Mouse (Mus musculus) adrenal gland, adult (tissue): ENCODE results near the gene Raph1.

ENCODE experiments used
- DNase-seq, 2 experiments: peaks; one replicate each; pipeline ENCODE4 v3.0.0; 2022 to 2023; ENCODE audit warnings: low spot score in 1 of 2; ENCODE audit not compliant: inconsistent age in 2 of 2

Raph1 gene

DNA sequence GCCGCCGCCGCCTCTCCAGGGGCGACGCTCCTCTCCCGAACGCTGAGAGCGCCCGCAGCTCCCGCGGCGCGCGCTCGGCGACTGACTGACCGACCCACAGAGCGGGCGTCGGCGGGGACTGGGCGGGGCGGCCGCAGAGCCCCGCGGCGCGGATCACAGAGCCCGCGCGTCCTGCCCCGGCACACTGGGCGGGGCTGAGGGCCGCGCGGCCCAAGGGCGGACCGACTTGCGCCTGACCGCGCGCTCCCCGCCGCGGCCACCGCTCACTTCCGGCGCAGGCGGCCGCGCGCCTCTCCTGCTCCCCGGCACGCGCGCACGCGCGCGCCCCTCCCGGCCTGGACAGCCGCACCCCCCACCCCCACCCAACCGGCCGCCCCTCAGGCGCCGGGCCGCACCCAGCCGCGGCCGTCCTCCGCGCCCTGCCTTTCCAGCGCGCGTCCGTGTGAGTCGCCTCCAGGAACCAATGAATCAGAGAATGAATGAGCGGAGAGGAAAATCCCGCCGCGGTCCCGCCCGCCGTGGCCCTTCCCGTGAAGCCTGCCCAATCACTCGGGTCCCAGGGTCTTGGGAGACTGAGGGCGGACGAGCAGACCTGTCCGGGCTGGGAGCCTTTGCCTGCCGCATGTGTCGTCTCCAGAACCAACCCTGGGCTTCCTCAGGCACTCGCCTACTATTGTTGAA, at the start of gene Raph1:
TSS of gene Raph1 (minus strand) at position 474 of the 681 bp plus-strand sequence.
- DNase-seq, result peak; percentile 95

DNA sequence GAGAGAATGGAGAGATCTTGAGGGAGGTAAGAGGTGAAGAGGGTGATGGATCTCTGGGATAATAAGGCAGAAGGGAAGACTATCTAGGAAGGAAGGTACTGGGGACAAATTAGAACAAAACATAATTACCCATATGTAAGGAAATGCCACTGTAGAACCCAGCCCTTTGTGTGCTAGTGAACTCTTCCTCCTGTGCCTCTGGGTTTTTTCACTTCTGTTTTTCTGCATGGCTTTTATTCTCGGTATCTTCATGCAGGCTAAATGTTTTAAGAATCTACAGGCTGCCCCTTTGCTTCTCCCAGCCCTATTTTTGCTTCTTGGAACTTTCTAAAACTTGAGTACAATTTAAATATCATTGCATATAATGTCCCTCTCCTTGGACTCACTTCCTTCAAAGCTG, 48.8 kb upstream of the Raph1 start:
- DNase-seq, result no peak

DNA sequence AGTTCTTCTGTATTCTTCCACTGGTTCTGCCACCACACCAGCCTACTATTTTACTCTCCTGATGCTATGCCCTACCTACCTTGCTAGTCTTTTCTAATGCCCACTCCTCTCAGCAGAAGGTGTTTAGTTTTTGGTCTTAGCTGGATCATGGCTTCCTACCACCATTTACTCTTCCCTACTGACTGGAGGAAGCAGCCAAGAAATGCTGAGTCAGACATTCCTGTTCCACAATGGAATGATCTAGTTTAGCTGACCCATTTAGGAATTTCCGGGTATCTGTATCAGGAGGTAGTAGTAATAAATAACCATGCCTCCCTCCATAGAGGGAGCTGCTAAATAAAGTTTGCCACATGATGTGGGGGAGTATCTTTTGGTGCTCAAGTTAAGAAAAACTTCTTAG, 48.0 kb upstream of the Raph1 start:
- DNase-seq, result no peak

DNA sequence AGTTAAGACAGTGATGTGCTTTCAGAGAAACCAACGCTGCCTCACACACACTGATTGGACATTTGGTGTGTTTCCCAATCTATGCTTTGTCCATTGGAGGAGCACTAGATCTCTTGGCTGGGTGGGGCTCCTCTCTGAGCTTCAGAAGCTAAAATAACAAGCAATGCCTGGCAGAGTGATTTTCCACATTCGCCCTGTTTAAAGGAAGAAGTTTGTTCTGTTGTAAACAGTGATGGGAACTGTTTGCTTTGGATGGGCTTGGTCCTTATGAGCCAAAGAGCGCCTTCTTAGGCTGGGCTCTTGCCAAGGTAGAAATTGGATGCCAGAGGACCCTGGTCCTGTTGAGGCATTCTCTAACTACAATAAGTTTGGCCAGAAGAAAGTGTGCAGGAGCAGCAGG, 45.1 kb upstream of the Raph1 start:
- DNase-seq, result no peak

DNA sequence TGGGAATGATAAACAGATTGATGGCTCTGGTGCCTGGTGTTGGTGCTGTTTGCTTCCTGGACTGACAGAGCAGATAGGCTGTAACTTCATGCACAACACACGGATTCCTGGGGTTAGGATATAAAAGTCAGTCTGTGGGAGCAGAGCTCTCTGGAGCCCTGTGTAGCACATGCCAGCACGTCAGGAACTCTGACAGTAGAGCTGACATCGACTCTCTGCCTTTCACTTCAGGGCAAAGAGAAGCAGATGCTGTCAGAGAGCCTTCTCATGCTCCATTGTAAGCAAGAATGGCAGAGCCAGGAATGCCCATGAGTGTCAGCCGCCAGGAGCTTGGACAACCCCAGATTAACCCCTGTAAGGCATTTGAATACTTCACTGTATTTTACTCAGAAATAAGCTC, 43.7 kb upstream of the Raph1 start:
- no peak for DNase-seq

DNA sequence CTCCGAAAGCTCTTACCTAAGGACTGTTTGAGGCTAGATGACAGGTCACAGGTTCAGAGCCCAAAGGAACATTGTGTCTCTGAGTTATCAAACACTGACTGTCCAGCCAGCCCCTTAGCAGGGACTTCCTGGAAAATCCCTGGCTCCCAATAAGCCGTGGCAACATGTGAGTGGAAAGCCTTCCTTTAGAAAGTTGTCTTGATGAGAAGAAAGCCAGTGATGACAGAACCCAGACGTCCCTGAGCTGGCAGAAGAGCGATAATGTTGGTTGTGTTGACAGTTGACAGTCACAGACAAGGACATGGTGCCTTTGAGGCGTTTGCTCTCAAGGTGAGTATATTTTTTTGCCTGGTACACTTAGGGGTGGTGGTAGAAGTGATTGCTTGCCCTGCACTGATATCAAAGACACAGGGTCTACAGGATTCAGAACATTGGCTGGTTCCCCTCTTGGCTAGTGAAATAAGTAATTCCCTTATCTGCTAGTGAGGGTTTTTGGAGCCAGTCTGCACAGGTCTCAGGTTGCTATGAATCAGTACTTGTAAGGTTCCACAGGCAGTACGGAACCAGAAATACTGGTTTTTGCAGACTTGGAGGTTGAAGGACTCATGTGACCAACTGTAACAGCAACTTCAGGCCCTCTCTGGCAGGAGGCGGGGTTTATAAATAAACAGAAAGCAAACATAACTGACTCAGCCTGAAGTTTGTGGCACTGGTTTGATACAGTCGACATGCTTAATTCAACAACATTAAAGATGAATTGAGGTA, 42.3 kb upstream of the Raph1 start:
- peak; percentile 24 to 74 for DNase-seq

DNA sequence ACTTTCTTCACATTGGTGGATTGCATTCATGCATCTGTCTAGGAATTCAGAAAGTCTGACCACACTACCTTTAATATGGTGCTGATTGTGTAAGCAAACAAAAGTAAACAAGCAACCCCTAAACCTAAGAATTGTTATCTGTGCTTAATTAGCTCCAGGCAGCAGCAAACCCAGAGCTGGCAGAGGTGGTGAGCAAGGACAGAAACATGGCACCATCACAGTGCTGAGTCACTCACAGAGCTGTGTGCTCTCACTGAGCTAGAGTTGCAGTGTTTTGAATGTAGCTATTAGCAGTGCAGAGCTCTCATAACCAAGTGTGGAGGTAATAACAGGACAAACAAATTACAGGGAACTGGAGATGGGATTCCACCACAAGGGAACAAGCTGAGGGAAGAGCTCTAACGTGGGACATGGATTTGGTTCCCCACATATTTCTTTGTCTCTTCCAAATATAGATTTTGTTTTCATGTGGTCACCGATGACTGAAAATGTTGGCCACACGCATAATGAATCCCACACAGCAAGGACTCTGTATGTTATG, 37.6 kb upstream of the Raph1 start:
- peak in 1 of 2 experiments; percentile 49 for DNase-seq

DNA sequence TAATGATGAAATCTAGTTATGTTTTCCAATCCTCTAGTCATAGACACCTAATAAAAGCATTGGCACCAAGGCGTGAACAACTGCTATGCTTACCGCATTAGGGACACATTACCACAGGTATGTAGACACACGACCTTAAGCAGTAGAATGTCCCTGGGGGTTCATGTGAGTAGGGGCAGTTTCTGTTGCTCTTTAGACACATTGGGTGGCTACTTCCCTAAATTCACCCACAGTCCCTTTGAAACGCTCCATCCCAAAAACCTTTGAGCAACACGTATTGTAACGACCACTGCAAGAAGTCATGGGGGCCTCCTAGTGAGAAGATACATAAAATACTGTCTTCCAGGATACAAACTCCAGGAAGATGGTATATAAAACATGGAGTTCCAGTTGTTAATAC, 33.8 kb upstream of the Raph1 start:
- DNase-seq, result no peak

DNA sequence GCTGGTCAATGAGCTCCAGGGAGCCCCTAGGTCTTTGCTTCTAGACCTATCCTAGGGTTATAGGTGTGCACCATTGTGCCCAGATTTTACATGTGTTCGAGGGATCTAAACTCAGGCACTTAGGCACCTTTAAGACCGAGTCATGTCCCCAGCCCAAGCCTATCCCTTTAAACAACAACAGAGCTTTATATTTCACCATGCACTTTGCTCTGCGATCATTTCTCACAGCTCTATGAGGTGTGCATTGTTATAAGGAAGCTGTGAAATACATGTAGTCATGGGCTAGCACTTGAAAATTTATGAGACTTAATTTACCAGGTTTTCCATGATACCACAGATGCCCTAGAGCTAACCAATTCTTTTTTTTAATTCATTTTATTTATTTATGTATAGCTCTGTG, 33.0 kb upstream of the Raph1 start:
- no peak for DNase-seq

DNA sequence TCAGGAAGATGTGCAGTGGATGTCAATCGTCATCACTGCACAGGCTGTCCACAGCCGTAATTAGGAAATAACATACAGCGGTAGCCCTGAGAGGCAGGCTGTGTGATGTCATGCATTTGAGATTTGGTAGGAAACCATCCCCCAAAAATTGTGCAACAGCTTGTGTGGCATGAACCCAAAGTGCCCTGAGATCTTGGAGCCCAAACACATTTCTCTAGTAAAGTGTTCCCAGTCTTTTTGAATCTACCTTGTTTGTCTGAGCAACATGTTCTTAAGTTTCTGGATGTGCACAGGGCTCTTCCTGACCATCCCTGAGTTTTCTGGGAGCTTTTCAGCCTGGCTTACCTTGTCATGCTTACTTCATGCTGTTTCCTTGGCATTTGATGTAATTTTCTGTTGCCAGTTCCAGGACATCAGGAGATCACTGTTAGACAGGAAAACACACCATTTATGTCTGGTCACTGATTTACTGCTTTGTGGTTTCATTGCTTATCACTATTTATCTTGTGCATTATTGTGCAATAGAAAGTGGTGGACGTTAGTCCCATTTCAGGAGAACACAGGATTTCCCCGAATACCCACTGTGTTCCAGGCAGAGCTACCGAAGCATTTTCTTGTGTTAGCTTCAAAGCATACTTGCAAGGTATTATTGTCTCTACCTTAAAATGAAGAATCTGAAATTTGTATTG, 32.3 kb upstream of the Raph1 start:
- peak; percentile 74 to 91 for DNase-seq

DNA sequence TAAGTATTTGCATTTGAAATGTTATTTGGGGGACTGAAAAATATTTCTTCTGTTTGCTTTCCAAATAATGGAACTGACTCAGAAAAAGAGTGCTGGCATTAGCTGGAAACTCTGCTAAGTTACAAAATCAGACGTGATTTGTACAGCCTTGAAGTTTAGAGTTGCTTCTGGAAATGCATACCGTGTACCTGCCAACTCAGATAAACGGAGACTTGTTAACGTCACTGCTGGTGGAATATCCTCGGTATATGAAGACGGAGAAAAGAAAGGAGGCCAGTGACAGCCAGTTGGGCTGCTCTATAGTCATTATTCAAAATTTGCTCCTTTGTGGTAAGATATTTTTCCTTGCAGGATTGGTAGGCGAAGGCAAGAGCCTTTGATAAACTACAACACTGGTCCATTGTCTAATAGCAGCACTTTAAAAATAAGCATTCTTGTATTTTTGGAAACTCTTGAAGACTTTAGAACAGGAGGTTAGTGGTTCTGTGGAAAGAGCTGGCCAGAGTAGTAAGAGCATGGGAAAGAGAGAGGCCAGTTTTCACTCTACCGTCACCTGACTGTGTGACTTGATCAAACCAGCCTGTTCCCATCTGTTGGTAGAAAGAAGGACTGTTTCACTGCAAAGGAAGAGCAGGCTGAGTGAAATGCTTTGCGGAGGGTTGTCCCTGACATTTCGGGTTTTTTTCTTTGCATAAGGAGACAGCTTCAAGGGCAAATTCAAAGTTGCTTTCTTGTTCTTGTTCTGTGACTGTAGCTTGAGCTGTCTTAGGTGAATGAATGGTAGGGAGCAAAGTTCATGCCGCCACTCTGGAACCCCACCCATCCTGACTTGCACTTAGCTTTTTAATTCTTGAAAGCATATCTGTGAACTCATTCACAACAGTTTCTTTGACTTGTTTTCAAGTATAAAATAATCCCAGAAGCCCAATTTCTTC, 29.7 kb upstream of the Raph1 start:
- DNase-seq, result peak; percentile 65 to 82

DNA sequence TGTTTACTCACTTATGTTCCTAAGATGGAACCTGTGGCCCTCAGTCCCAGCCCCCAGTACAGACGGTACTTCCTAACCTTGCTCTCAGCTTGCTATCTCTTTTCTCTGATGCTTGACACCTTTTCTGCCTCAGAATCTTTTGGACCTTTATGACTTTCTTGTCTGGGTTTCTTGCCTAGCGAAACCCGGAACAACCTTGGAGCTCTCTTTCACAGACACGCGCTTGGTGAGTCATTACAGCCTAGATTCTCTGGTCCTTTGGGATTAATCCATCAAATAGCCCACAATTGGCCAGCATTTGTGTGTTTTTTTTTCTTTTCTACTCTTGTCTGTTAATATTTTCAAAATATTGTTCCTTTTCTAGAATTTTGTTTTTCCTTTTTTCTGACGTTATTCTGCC, 26.2 kb upstream of the Raph1 start:
- DNase-seq, result peak; percentile 44 to 75

DNA sequence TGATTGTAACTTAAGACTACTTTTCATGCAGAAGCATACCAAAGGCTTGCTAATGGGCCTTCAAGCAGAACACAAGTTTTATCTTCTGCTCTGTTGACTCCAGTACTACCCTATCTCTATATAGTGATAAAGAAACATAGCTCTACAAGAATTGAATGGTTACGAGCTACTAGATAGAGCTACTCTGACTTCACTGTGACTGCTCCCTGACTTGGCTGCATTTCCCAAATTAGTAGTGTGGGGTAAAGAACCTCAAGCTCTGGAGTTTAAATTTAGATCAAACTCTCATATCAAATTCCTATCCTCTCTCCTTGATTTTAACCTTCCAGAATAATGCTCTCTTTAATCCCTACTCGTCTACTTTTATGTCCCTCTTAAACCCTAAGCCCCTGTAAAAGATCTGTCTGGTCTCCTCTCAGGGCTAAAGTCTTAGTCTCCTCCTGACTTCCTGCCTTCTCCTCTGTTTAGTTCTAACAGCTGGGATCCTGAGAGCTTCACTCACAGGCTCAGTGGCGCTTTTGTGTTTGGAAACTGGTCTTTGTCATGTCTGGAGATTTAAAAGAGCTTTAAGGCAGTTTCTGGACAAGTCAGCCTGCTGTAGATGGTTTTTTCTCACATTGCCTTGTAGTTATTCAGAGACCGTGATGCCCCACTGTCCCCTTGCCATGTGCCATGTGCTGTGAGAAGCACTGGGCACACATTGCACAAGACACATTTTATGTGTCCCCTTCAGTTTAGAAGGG, 22.2 kb upstream of the Raph1 start:
- DNase-seq, result no peak

DNA sequence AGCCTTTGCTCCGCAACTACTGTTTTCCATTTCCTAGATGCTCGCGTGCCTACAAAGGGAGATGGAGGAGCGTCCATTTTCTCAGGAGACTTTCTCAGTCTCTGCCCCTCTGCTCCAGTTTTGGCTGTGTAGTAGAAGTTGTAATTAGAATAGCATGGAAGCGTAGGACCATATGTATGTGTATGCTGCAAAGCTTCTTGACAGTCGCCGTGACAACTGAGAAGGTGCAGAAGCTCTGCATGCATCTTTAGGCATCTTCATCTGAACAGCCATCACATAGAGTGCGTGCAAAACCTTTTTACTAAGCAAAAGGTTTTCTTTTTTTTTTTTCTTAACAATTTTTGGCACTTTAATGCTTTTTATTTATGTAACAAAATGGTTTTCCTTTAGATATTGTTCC, 14.1 kb upstream of the Raph1 start:
- no peak for DNase-seq

DNA sequence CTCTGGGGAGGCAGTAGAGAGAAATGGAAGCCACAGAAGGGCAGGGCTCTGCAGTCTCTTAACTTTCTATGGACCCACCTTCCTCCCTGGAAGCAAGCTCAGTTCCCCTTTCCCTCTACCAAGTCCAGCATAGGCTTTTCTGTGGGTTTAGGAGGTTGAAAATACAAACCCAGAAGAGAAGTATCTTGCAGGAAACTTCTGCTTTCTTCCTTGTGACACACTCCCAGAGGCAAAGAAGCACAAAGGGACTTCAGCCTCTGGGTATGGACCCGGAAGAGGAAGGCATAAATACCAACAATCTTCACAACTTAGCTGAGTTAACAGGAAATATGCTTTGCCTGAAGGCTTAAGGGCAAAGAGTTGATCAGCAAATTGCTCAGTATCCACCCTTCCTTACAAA, 13.0 kb upstream of the Raph1 start:
- DNase-seq, result peak in 1 of 2 experiments; percentile 23

DNA sequence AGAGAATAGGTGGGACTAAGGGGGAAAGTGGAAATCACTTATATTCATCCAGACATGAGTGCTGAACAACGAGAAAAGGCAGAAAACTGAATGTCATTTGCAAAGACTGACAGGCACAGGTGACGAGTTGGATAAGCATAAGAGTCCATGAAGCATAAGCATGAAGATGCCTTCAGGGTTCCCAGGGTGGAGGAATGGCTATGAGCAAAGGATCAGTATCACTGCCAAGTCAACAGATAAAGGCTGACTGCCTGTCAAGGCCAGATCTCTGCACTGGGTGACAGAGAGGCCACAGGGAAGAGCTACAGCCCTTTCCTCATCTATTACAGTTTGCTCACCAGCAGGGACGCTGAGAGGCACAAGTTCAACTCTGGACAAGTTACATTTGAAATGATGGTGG, 5.8 kb upstream of the Raph1 start:
- peak; percentile 76 to 84 for DNase-seq

DNA sequence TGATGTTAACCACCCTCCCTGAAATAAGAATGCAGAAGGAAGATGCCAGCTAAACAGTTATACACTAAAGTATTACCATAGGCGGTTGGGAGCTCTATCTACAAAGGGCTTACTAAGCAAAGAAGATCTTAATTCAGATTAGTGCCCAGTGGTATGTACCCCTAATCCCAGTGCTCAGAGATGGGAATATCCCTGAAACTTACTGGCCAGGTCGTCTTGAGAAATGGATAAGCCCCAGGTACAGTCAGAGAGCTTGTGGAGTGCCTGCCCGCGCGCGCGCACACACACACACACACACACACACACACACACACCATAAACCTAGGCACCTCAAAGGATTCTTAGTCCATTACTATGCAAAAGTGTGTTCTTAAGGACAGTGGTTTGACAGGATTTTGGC, 2.8 kb upstream of the Raph1 start:
- no peak for DNase-seq

DNA sequence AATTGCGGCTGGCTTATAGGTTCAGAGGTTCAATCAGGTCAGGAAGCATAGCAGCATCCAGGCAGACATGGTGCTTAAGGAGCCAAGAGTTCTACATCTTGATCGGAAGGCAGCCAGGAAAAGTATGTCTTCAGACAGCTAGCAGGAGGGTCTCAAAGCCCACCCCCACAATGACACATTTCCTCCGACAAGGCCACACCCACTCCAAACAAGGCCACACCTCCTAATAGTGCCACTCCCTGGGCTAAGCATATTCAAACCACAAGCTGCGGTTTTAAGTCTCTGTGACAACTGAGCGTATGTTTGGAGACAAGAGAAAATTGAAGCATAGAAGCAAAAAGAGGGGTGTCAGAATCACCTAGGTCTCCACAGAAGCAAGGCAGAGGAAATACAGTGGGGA, 2.3 kb upstream of the Raph1 start:
- no peak for DNase-seq

DNA sequence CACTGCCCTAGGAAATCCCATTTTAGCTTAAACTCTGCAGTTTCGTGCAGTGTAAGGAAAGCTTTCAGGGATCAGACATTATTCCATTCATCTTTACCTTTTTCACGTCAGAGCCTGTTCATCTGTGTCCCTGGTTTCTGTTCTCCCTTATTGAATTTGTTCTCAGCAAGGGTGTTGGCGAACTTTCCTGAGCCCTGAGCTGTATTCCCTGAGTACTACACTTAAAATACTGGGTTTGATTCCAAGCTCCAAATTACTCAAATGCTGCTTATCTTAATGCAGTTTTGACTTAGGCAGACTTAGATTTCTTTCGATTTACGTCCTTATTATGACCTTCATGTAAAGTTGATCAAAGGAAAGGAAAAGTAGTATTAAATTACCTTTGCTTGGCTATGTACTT, 417 bp upstream of the Raph1 start:
- no peak for DNase-seq
